27 mouse cellular contexts compared by ENCODE assay signal in genomic region chr6:72048643-72049042, GRCm38 (mm10).
"Had no signal": no experiment of that assay in that cellular context is flagged by ENCODE, and none has a peak within 500 bp of the region (broad histone marks: within the 10 kb centered on the region; RNA-seq: fewer than 3 reads in every experiment).

No protein-coding gene starts in this region.

- H3K4me2 ChIP-seq: heart, embryonic 11.5 days; heart, embryonic 13.5 days; heart, embryonic 15.5 days; hindbrain, embryonic 12.5 days; hindbrain, embryonic 14.5 days; intestine, embryonic 15.5 days; limb, embryonic 12.5 days; liver, embryonic 11.5 days; liver, embryonic 13.5 days had no signal

- DNase-seq: gastrocnemius, adult 2 months; gastrocnemius, postnatal 10 days; gastrocnemius, postnatal 25 days; heart, adult 2 months; heart, postnatal 4 days; kidney, adult 18-20 months; kidney, adult 8-10 months; kidney, postnatal 10 days; kidney, postnatal 25 days; kidney, postnatal 4 days; liver; liver, embryonic 13.5 days had no signal

- H3K4me3 ChIP-seq: gastrocnemius, adult 2 months; heart, adult 2 months; heart, embryonic 13.5 days; heart, embryonic 15.5 days; hindbrain, embryonic 10.5 days; hindbrain, embryonic 12.5 days; intestine, embryonic 15.5 days; layer of hippocampus, adult 2 months; left cerebral cortex, adult 2 months; limb, embryonic 10.5 days; limb, embryonic 12.5 days; liver, embryonic 13.5 days had no signal

- H3K27me3 ChIP-seq: heart, embryonic 13.5 days; heart, embryonic 15.5 days; hindbrain, embryonic 12.5 days; intestine, embryonic 15.5 days; limb, embryonic 12.5 days had no signal

- H3K9me3 ChIP-seq: heart, embryonic 13.5 days; heart, embryonic 15.5 days; hindbrain, embryonic 10.5 days; hindbrain, embryonic 12.5 days; intestine, embryonic 15.5 days; limb, embryonic 10.5 days; limb, embryonic 12.5 days; liver, embryonic 13.5 days had no signal

- H3K27ac ChIP-seq: gastrocnemius, adult 2 months; heart, adult 2 months; heart, embryonic 13.5 days; heart, embryonic 15.5 days; hindbrain, embryonic 10.5 days; hindbrain, embryonic 12.5 days; hindbrain, embryonic 14.5 days; intestine, embryonic 15.5 days; layer of hippocampus, adult 2 months; left cerebral cortex, adult 2 months; limb, embryonic 10.5 days; limb, embryonic 12.5 days; liver, embryonic 13.5 days had no signal

- ATAC-seq: hindbrain, embryonic 16.5 days; inflammation-experienced regulatory T-cells, adult 6 months; intestine, embryonic 15.5 days; intestine, postnatal 0 days had no signal

- H3K9ac ChIP-seq: heart, embryonic 13.5 days; heart, embryonic 15.5 days; hindbrain, embryonic 12.5 days; hindbrain, embryonic 14.5 days; intestine, embryonic 15.5 days; limb, embryonic 12.5 days; liver, embryonic 13.5 days had no signal

- H3K4me1 ChIP-seq: hindbrain, embryonic 12.5 days; intestine, embryonic 15.5 days; limb, embryonic 10.5 days had no signal

- H3K36me3 ChIP-seq: heart, embryonic 13.5 days; heart, embryonic 15.5 days; hindbrain, embryonic 10.5 days; hindbrain, embryonic 12.5 days; intestine, embryonic 15.5 days; limb, embryonic 10.5 days; limb, embryonic 12.5 days; liver, embryonic 13.5 days had no signal
